Mouse (Mus musculus) induced T-regulatory cell, adult 2 months (primary cell): ENCODE results near the gene Ulk4.
A peak's percentile ranks its signal among the peaks of the same experiment; 100 is the strongest.
"Not testable (repeated sequence)": the region's sequence is repeated elsewhere in the genome, so short reads cannot be mapped to it uniquely, and the experiment has no call there.

ENCODE experiments used
- DNase-seq: peaks from one replicate; pipeline ENCODE4 v3.0.0-alpha.2; 2012; ENCODE audit warnings: low read depth

Ulk4 gene

GRCm38 (mm10) chr9:120933886-120934758 lies 342.9 kb downstream of the Ulk4 start:
- peak; percentile 50 for DNase-seq

- DNase-seq = peak; percentile 59
These were observed 343.5 kb downstream of the Ulk4 start for GRCm38 (mm10) chr9:120933587-120933885.

- peak; percentile 97 for DNase-seq
These were observed 344.0 kb downstream of the Ulk4 start for GRCm38 (mm10) chr9:120932797-120933586.

- DNase-seq = no peak
These were observed 344.6 kb downstream of the Ulk4 start for GRCm38 (mm10) chr9:120932371-120932770.

- DNase-seq = no peak
These were observed 346.2 kb downstream of the Ulk4 start for GRCm38 (mm10) chr9:120930811-120931210.

- DNase-seq = no peak
These were observed 347.0 kb downstream of the Ulk4 start for GRCm38 (mm10) chr9:120930021-120930420.

- DNase-seq = no peak
These were observed 347.9 kb downstream of the Ulk4 start, which contains the start of gene Ctnnb1 for GRCm38 (mm10) chr9:120929081-120929480. Gene Ctnnb1 (plus strand): TSS chr9:120929216.

- DNase-seq = no peak
These were observed 349.9 kb downstream of the Ulk4 start for GRCm38 (mm10) chr9:120926939-120927606.

GRCm38 (mm10) chr9:120926126-120926525 lies 350.9 kb downstream of the Ulk4 start:
- no peak for DNase-seq

GRCm38 (mm10) chr9:120919130-120919529 lies 357.9 kb downstream of the Ulk4 start:
- DNase-seq = no peak

GRCm38 (mm10) chr9:120918642-120919041 lies 358.4 kb downstream of the Ulk4 start:
- DNase-seq = no peak

GRCm38 (mm10) chr9:120918211-120918610 lies 358.8 kb downstream of the Ulk4 start:
- no peak for DNase-seq

- DNase-seq = not testable (repeated sequence)
These were observed 359.4 kb downstream of the Ulk4 start for GRCm38 (mm10) chr9:120917619-120918018.

GRCm38 (mm10) chr9:120914877-120915459 lies 362.0 kb downstream of the Ulk4 start:
- DNase-seq = peak; percentile 71

GRCm38 (mm10) chr9:120914429-120914828 lies 362.6 kb downstream of the Ulk4 start:
- DNase-seq = no peak

- DNase-seq = no peak
These were observed 363.8 kb downstream of the Ulk4 start for GRCm38 (mm10) chr9:120913152-120913551.

- no peak for DNase-seq
These were observed 368.5 kb downstream of the Ulk4 start for GRCm38 (mm10) chr9:120908461-120908860.
